ENCODE assay signal across 42 mouse cellular contexts in the genomic region with DNA sequence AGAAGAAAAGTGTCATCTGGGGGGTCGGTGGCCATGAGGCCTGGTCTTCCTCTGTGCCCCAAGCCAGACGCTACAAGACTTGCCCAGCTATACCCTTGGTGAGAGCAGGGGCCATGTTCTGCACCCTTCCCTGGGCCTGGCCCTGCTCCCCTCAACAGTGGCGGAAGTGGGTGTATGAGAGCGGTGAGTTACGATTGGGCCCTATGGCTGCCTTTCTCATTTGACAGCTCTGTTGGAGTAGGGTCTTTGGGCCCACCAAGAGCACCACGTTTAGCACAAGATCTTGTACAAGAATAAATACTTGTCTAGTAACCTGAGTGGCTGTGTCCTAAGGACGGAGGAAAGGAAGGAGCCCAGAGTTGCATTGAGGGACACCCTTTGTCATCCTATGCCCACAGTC. TPM values are rescaled to one million over a fixed set of nuclear protein-coding genes. Genes with fewer than 3 reads are reported as not detected.
"Had no signal": no experiment of that assay in that cellular context is flagged by ENCODE, and none has a peak within 500 bp of the region (broad histone marks: within the 10 kb centered on the region; RNA-seq: fewer than 3 reads in every experiment).

No protein-coding gene starts in this region.

- H3K9me3 ChIP-seq: limb, embryonic 10.5 days; limb, embryonic 12.5 days; limb, embryonic 13.5 days; limb, embryonic 15.5 days; liver, embryonic 12.5 days; liver, embryonic 13.5 days; liver, embryonic 15.5 days; lung, embryonic 15.5 days; megakaryocyte, embryonic 14.5 days; midbrain, embryonic 10.5 days; midbrain, embryonic 12.5 days; midbrain, embryonic 13.5 days; midbrain, embryonic 15.5 days; neural tube, embryonic 12.5 days had no signal

- H3K27ac ChIP-seq: limb, embryonic 10.5 days; limb, embryonic 12.5 days; limb, embryonic 13.5 days; limb, embryonic 15.5 days; liver, embryonic 12.5 days; liver, embryonic 13.5 days; liver, embryonic 14.5 days; liver, embryonic 15.5 days; lung, embryonic 15.5 days; macrophage; midbrain, embryonic 10.5 days; midbrain, embryonic 12.5 days; midbrain, embryonic 13.5 days; midbrain, embryonic 15.5 days; neural tube, embryonic 12.5 days had no signal

- H3K27me3 ChIP-seq: limb, embryonic 12.5 days; limb, embryonic 13.5 days; limb, embryonic 15.5 days; liver, embryonic 12.5 days; liver, embryonic 13.5 days; lung, embryonic 15.5 days; megakaryocyte, embryonic 14.5 days; midbrain, embryonic 12.5 days; midbrain, embryonic 13.5 days; midbrain, embryonic 15.5 days; neural tube, embryonic 12.5 days had no signal

- H3K4me2 ChIP-seq: limb, embryonic 12.5 days; limb, embryonic 13.5 days; limb, embryonic 15.5 days; liver, embryonic 11.5 days; liver, embryonic 12.5 days; liver, embryonic 13.5 days; liver, embryonic 15.5 days; lung, embryonic 14.5 days; lung, embryonic 15.5 days; midbrain, embryonic 11.5 days; midbrain, embryonic 12.5 days; midbrain, embryonic 13.5 days; midbrain, embryonic 15.5 days; neural tube, embryonic 12.5 days had no signal

- H3K9ac ChIP-seq: limb, embryonic 12.5 days; limb, embryonic 13.5 days; limb, embryonic 15.5 days; liver, embryonic 12.5 days; liver, embryonic 13.5 days; liver, embryonic 14.5 days; liver, embryonic 15.5 days; liver, postnatal 0 days; lung, embryonic 14.5 days; lung, embryonic 15.5 days; midbrain, embryonic 12.5 days; midbrain, embryonic 13.5 days; midbrain, embryonic 15.5 days; neural tube, embryonic 12.5 days had no signal

- H3K4me3 ChIP-seq: limb, embryonic 10.5 days; limb, embryonic 12.5 days; limb, embryonic 13.5 days; limb, embryonic 15.5 days; liver, embryonic 12.5 days; liver, embryonic 13.5 days; liver, embryonic 15.5 days; lung, embryonic 15.5 days; midbrain, embryonic 10.5 days; midbrain, embryonic 12.5 days; midbrain, embryonic 13.5 days; midbrain, embryonic 15.5 days; myocyte; neural tube, embryonic 12.5 days had no signal

- DNase-seq: left cerebral cortex, postnatal 4 days; liver; liver, embryonic 13.5 days; liver, postnatal 0 days; lung, adult 18-20 months; lung, adult 2 months; lung, embryonic 14.5 days; lung, postnatal 10 days; lung, postnatal 14 days; lung, postnatal 36 days; midbrain, embryonic 14.5 days had no signal

- ATAC-seq: liver, embryonic 12.5 days; liver, postnatal 0 days; lung, postnatal 0 days; midbrain, embryonic 13.5 days; midbrain, embryonic 15.5 days; midbrain, embryonic 16.5 days had no signal

RNA-seq across cellular contexts. Expression of a gene that starts 2.6 kb away (rescaled TPM):
- total RNA-seq: left cerebral cortex, postnatal 10 days; left cerebral cortex, postnatal 25 days; left cerebral cortex, postnatal 36 days; left cerebral cortex, postnatal 4 days; liver, adult 2 months; midbrain, postnatal 0 days had no signal

RNA-seq across cellular contexts. Expression of a gene that starts 14.9 kb away (rescaled TPM):
- polyA plus RNA-seq: midbrain, embryonic 16.5 days had no signal

RNA-seq across cellular contexts. Expression of a gene that starts 30.6 kb away (rescaled TPM):
- total RNA-seq: left cerebral cortex, postnatal 10 days; left cerebral cortex, postnatal 14 days; left cerebral cortex, postnatal 25 days; left cerebral cortex, postnatal 36 days; left cerebral cortex, postnatal 4 days; megakaryocyte progenitor cell, adult 5-6 weeks; megakaryocyte, adult 5-6 weeks; megakaryocyte-erythroid progenitor cell, adult 5-6 weeks; monocyte, adult 5-6 weeks had no signal
- polyA plus RNA-seq: macrophage; midbrain, embryonic 11.5 days; midbrain, embryonic 12.5 days; midbrain, embryonic 13.5 days; midbrain, embryonic 15.5 days; midbrain, embryonic 16.5 days; midbrain, postnatal 0 days; myocyte; neural tube, embryonic 11.5 days had no signal
